Mouse (Mus musculus) ovary, postnatal 14 days (tissue): ENCODE data around the gene Nif3l1.
A peak's percentile ranks its signal among the peaks of the same experiment; 100 is the strongest.

Source experiments
- DNase-seq: peaks from one replicate; pipeline ENCODE4 v3.0.0; 2022; ENCODE audit warnings: low spot score

The Nif3l1 gene

GRCm38 (mm10) chr1:58445143-58445722 lies at the start of gene Nif3l1, which contains the start of gene Ppil3:
TSS of gene Nif3l1 (plus strand) at chr1:58445151.
TSS of gene Ppil3 (minus strand) at chr1:58445486.
- peak; percentile 68 for DNase-seq

- DNase-seq: no peak
Observed at GRCm38 (mm10) chr1:58395341-58395740, 49.6 kb upstream of the Nif3l1 start.

GRCm38 (mm10) chr1:58396179-58396578 lies 48.8 kb upstream of the Nif3l1 start:
- no peak for DNase-seq

- no peak for DNase-seq
Observed at GRCm38 (mm10) chr1:58397731-58398130, 47.2 kb upstream of the Nif3l1 start.

- DNase-seq: no peak
Observed at GRCm38 (mm10) chr1:58401396-58401795, 43.6 kb upstream of the Nif3l1 start.

GRCm38 (mm10) chr1:58403745-58404144 lies 41.2 kb upstream of the Nif3l1 start:
- DNase-seq: no peak

- DNase-seq: no peak
Observed at GRCm38 (mm10) chr1:58407321-58407720, 37.6 kb upstream of the Nif3l1 start.

- no peak for DNase-seq
Observed at GRCm38 (mm10) chr1:58408141-58408540, 36.8 kb upstream of the Nif3l1 start.

DNA sequence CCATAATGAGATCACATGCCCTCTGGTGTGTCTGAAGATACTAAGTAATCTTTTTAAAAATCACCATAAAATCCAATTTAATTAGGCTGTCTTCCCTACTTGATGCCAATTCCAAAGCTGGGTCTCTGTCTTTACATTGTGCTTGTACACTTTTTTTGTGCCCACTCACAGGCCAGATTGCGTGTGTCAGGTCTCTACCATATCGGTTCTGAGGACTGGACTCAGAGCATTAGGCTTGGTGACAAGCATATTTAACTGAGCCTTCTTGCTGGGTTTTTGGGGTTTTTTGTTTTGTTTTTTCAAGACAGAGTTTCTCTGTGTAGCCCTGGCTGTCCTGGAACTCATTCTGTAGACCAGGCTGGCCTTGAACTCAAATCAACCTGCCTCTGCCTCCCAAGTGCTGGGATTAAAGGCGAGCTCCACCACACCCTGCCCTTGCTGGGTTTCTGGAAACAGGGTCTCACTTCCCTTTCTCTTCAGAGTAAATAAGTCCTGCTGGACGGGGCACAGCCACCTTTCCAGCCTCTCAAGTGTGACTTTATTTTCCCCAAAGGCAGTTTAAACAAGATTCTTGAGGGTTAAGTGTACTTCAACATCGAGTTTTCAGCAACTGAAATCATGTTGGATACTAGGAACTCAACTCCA lies 35.3 kb upstream of the Nif3l1 start:
- DNase-seq: no peak

DNA sequence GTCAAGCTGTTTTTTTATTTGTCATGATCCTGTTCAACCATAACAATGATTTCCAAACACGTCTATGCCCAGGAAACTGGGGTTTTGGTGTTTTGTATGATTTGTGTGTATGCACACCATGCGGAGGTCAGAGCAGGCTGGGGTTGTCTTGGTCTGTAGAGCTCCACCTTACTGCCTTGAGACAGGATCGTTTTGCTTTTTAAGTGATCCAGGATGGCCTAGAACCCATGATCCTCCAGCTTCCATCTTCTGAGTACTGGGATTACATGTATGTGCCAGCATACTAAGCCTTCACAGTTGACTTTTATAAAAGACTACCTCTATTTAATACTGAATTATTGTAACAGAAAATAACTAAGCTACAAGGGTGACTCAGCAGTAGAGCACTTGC lies 34.8 kb upstream of the Nif3l1 start:
- DNase-seq: no peak

GRCm38 (mm10) chr1:58410776-58411175 lies 34.2 kb upstream of the Nif3l1 start:
- no peak for DNase-seq

DNA sequence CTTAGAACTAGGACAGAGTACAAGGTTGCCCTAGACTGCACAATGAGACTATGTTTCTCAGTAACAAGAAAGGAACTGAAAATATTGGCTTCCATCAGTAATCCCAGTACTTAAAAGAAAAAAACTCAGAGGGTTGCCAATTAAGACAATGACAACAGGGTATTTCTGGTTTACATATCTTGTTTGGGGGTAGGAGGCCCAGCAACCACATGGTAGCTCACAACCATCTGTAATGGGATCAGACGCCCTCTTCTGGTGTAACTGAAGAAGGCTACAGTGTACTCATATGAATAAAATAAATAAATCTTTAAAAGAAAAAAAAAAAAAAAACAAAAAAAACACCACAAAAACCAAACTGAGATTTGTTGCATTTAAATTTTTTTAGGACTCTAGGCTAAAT lies 29.5 kb upstream of the Nif3l1 start:
- no peak for DNase-seq

DNA sequence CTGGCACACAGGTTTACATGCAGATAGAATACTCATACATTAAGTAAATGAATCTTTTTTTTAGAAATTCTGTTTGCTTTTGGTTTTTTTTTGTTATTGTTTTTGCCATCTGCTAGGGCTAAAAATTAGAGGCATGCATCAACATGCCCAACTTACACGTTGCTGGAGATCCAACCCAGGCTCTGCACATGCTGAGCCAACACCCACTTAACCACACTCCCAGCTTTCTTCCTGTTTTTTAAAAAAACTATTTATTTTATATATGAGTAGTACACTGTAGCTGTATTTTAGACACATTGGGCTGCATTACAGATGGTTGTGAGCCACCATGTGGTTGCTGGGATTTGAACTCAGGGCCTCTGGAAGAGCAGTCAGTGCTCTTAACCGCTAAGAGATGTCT lies 28.9 kb upstream of the Nif3l1 start:
- no peak for DNase-seq

DNA sequence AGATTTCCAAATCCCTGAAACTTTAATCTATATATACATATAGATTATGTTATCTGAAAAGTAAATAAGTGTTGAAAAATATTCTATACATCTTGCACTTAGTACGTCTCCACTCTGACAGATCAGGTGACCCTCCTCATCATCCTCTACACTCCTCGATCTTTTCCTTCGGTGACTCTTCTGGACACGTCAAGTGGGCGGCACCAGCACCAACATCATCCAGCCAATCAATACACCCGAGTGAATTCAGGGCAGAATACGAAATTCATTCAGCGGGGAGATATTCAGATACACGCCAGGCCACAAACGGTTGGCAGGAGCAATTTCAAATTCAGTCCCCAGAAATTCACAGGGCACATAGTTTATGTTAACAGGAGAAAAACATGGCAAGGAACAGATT lies 24.9 kb upstream of the Nif3l1 start:
- no peak for DNase-seq

- no peak for DNase-seq
Observed at GRCm38 (mm10) chr1:58420961-58421360, 24.0 kb upstream of the Nif3l1 start.

DNA sequence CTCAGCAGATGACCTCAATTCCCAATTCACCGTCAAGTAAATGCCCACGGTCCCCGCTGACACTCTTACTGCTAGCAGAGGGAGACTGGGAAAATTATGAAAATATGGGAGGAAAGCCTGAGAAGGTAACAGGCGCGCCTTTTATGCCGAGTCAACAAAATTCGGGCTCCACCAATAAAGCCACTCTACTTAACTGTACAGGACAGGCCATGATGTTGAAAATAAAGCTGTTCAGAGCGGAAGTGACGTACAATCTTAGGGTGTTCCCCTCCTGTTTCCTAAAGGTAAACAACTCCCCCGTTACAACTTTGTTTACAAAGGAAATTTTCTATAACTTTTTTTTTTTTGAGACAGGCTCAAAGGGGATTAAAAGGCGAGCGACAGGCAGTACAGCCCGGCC lies 22.1 kb upstream of the Nif3l1 start:
- no peak for DNase-seq

DNA sequence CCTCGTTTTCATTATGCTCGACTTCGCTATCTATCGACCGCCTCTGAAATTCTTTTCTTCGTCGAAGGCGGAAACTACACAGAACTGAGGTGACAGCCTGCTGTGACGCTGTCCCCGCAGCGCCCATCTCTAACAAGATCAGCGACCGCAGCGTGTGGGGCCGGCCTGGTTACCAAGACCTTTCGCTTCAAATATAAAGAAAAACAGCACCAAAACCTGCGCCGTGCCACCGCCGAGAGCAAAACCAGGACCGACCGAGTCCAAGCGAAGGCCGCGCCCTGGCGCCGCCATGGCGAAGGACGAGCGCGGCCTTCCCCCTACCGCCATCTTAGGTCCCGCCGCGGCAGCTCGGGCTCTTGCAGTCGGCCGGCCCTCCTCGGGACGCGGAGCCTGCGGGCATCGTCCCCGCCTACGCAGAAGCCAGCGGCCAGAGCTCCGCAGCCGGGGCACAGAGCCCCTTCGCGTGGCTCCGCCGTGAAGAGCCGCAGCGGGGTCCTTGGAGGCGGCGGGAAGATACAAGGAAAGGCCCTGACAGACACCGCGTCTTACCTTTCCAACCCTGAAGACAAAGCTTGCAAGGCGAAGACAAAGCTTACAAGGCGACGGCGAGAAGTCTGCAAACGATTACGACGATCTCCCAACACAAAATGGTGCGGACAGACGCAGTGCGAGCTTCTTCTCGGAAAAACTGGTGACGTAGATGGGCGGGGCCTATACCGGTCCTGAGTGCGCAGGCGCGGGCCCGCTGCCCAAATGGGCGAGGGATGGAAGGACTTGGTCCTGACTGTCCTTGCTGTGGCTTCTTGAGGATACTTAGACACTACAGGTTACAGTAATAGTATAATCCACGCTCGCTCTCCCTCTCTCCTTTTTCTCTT lies 21.3 kb upstream of the Nif3l1 start, which contains the start of gene Clk1:
Gene Clk1, minus strand, starts transcription at position 696 of the 878 bp plus-strand sequence.
- peak; percentile 99 for DNase-seq

- no peak for DNase-seq
Observed at GRCm38 (mm10) chr1:58424551-58424950, 20.4 kb upstream of the Nif3l1 start.

DNA sequence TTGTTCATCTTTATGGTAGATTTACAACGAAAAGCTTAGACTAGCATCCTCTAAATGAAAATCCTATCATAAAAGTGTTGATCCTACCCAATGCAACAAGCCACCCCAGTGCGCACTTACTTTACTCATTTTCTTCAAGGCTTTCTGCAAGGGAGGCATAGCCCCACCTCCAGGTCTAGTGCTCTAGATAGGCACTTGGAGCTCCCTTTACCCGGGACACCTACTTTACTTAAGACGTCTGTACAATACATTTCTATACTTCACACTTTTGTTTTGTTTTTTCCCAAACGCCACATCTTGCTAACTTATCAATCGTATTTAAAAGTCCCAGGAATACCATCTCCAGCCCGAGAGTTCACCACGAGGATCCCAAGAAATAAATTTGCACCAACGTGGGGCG lies 260 bp upstream of the Nif3l1 start:
- no peak for DNase-seq

DNA sequence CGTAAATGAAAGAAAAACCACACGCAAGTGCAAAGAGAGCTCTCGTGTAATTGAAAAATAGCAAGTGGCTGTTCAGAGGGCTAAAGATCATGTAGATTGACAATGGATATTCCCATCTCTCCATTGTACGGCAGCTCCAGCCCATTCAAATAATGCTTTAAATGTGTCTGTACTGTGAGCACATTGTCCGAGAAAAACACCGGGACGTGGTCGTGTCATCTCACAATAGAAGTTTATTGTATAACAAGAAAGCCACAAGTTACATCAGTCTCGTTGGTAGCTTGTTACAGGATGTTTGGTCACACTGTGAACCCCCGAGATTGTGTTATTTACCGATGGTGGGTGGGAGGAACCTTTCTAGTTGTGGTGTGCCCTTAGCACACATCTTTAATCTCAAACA lies 910 bp downstream of the Nif3l1 start:
- DNase-seq: no peak

DNA sequence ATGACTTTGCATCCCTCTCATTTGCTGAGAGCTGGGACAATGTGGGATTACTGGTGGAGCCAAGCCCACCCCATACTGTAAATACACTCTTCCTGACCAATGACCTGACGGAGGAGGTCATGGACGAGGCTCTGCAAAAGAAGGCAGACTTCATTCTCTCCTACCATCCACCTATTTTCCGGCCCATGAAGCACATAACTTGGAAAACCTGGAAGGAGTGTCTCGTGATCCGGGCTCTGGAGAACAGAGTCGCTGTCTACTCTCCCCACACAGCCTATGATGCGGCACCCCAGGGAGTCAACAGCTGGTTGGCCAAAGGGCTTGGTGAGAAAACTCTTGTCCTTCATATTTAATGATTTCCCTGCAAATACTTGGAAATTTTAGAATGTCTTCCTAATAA lies 2.8 kb downstream of the Nif3l1 start:
- no peak for DNase-seq

- DNase-seq: no peak
Observed at GRCm38 (mm10) chr1:58448396-58448795, 3.4 kb downstream of the Nif3l1 start.

DNA sequence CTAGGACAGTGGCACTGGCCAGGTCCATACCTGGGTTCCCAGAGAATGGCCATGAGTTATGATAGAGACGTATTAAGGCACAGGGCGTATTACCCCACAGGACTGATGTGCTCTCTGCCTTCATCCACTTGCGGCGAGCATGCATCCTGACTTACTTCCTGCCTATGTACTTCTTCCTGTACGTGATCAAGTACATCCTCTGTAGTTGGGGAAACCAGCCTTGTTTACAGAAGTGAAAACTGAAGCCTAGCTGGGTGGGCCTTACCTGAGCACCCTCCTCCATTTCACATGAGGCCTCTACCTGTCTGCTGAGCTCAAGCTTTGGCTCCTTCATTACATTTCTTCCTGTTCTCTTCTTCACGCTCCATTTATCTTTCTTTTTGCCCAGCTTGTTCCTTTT lies 9.4 kb downstream of the Nif3l1 start:
- no peak for DNase-seq
